Mouse (Mus musculus) bone marrow, adult 2 months (tissue): ENCODE measurements around the gene A4galt.

Source experiments
- CTCF ChIP-seq: fragments of 200-500 bp; IDR thresholded peaks from 2 replicates; pipeline ENCODE4 v1.5.1; 2011; ENCODE audit warnings: low read length, control low read depth; ENCODE audit not compliant: control insufficient read depth, insufficient read depth
- POLR2A ChIP-seq: fragments of 200-500 bp; IDR thresholded peaks from 2 replicates; pipeline ENCODE4 v1.6.1; 2011; ENCODE audit warnings: low read depth, mild to moderate bottlenecking, control low read depth, low read length, borderline replicate concordance; ENCODE audit not compliant: control insufficient read depth

DNA sequence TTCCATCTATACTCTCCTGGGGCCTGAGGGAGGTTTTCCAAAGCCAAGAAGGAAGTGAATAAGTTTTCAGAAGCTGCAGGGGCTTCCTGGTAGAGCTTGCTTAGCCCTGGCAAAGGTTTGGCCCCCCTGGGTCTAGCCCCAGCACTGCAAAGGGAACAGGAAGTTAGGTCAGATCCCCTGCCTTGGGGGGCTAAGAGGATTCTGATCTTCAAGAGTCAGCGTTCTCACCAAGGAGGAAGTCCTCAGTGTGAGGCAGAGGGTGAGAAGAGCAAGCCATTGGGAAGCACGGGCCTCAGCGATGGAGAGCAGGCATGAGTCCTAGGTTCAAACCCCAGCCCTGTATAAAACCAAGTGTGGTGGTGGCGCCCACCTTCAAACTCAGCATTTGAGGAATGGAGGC is 4.9 kb upstream of the A4galt start:
- TF ChIP-seq CTCF = no peak
- no peak for TF ChIP-seq POLR2A
